Mouse (Mus musculus): Measurements from ENCODE around the gene Emilin3. TPM values are rescaled to one million over a fixed set of nuclear protein-coding genes. Genes with fewer than 3 reads are reported as not detected.

The Emilin3 gene
- polyA plus RNA-seq, 1 experiment from 2014 or later, result 0.32 TPM

GRCm38 (mm10) chr2:160951595-160951994, 39.5 kb upstream of the Emilin3 start:
- Histone ChIP-seq H3K27me3 (ENCODE audit: control insufficient read depth, insufficient read depth, low read depth, low read length) (no peaks in the 10 kb centered on the region), H3K27ac (ENCODE audit: low read length) (no peak overlapping the region), H3K4me1 (ENCODE audit: control insufficient read depth, low read depth, low read length) (no peaks in the 10 kb centered on the region), H3K36me3 (ENCODE audit: control insufficient read depth, insufficient read depth) (peaks cover 10% of the 10 kb centered on the region), H3K9me3 (replicated peaks; ENCODE audit: control insufficient read depth, low read length) (no peaks in the 10 kb centered on the region), H3K4me2 (ENCODE audit: low read depth, low read length) (no peak overlapping the region), H3K4me3 (ENCODE audit: low read depth, low read length) (no peak overlapping the region), H3K9ac (ENCODE audit: low read depth, low read length) (no peak overlapping the region)
- 68% methylated on average over 4 of the region's 4 CpGs for WGBS (ENCODE audit: insufficient replicate concordance)
- no peak for ATAC-seq (ENCODE audit: low read depth)

GRCm38 (mm10) chr2:160942443-160942842, 30.3 kb upstream of the Emilin3 start:
- H3K27me3 ChIP-seq (ENCODE audit: control insufficient read depth, insufficient read depth, low read depth, low read length), result no peaks in the 10 kb centered on the region
- H3K4me1 ChIP-seq (ENCODE audit: control insufficient read depth, low read depth, low read length), result no peaks in the 10 kb centered on the region
- H3K9me3 ChIP-seq (replicated peaks; ENCODE audit: control insufficient read depth, low read length), result no peaks in the 10 kb centered on the region
- no peak for ATAC-seq (ENCODE audit: low read depth)
- no peak overlapping the region for H3K4me3 ChIP-seq (ENCODE audit: low read depth, low read length)
- H3K4me2 ChIP-seq (ENCODE audit: low read depth, low read length), result no peak overlapping the region
- H3K9ac ChIP-seq (ENCODE audit: low read depth, low read length), result no peak overlapping the region
- WGBS (ENCODE audit: insufficient replicate concordance), result 57% methylated on average over 3 of the region's 3 CpGs
- no peaks in the 10 kb centered on the region for H3K36me3 ChIP-seq (ENCODE audit: control insufficient read depth, insufficient read depth)
- H3K27ac ChIP-seq (ENCODE audit: low read length), result no peak overlapping the region

- Histone ChIP-seq H3K9ac (ENCODE audit: low read depth, low read length) (no peak overlapping the region), H3K4me2 (ENCODE audit: low read depth, low read length) (no peak overlapping the region), H3K36me3 (ENCODE audit: control insufficient read depth, insufficient read depth) (no peaks in the 10 kb centered on the region), H3K4me3 (ENCODE audit: low read depth, low read length) (no peak overlapping the region), H3K27me3 (ENCODE audit: control insufficient read depth, insufficient read depth, low read depth, low read length) (no peaks in the 10 kb centered on the region), H3K27ac (ENCODE audit: low read length) (no peak overlapping the region), H3K9me3 (replicated peaks; ENCODE audit: control insufficient read depth, low read length) (no peaks in the 10 kb centered on the region), H3K4me1 (ENCODE audit: control insufficient read depth, low read depth, low read length) (no peaks in the 10 kb centered on the region)
- WGBS (ENCODE audit: insufficient replicate concordance), result 62% methylated on average over 17 of the region's 17 CpGs
- no peak for ATAC-seq (ENCODE audit: low read depth)
Observed at GRCm38 (mm10) chr2:160940930-160941709, 29.0 kb upstream of the Emilin3 start.

GRCm38 (mm10) chr2:160934451-160934850, 22.3 kb upstream of the Emilin3 start:
- H3K9me3 ChIP-seq (replicated peaks; ENCODE audit: control insufficient read depth, low read length), result no peaks in the 10 kb centered on the region
- no peaks in the 10 kb centered on the region for H3K4me1 ChIP-seq (ENCODE audit: control insufficient read depth, low read depth, low read length)
- H3K4me2 ChIP-seq (ENCODE audit: low read depth, low read length), result no peak overlapping the region
- ATAC-seq (ENCODE audit: low read depth), result no peak
- no peak overlapping the region for H3K4me3 ChIP-seq (ENCODE audit: low read depth, low read length)
- H3K9ac ChIP-seq (ENCODE audit: low read depth, low read length), result no peak overlapping the region
- H3K27me3 ChIP-seq (ENCODE audit: control insufficient read depth, insufficient read depth, low read depth, low read length), result no peaks in the 10 kb centered on the region
- no peak overlapping the region for H3K27ac ChIP-seq (ENCODE audit: low read length)
- 47% methylated on average over 4 of the region's 4 CpGs for WGBS (ENCODE audit: insufficient replicate concordance)
- H3K36me3 ChIP-seq (ENCODE audit: control insufficient read depth, insufficient read depth), result no peaks in the 10 kb centered on the region

- no peak overlapping the region for H3K4me2 ChIP-seq (ENCODE audit: low read depth, low read length)
- no peaks in the 10 kb centered on the region for H3K27me3 ChIP-seq (ENCODE audit: control insufficient read depth, insufficient read depth, low read depth, low read length)
- WGBS (ENCODE audit: insufficient replicate concordance), result 46% methylated on average over 5 of the region's 5 CpGs
- no peak overlapping the region for H3K4me3 ChIP-seq (ENCODE audit: low read depth, low read length)
- H3K27ac ChIP-seq (ENCODE audit: low read length), result no peak overlapping the region
- H3K9ac ChIP-seq (ENCODE audit: low read depth, low read length), result no peak overlapping the region
- no peaks in the 10 kb centered on the region for H3K36me3 ChIP-seq (ENCODE audit: control insufficient read depth, insufficient read depth)
- no peaks in the 10 kb centered on the region for H3K9me3 ChIP-seq (replicated peaks; ENCODE audit: control insufficient read depth, low read length)
- ATAC-seq (ENCODE audit: low read depth), result no peak
- H3K4me1 ChIP-seq (ENCODE audit: control insufficient read depth, low read depth, low read length), result no peaks in the 10 kb centered on the region
Observed at GRCm38 (mm10) chr2:160933890-160934289, 21.8 kb upstream of the Emilin3 start.

- no peaks in the 10 kb centered on the region for H3K36me3 ChIP-seq (ENCODE audit: control insufficient read depth, insufficient read depth)
- WGBS (ENCODE audit: insufficient replicate concordance), result 67% methylated on average over 3 of the region's 3 CpGs
- no peak overlapping the region for H3K4me2 ChIP-seq (ENCODE audit: low read depth, low read length)
- no peak overlapping the region for H3K27ac ChIP-seq (ENCODE audit: low read length)
- no peak overlapping the region for H3K9ac ChIP-seq (ENCODE audit: low read depth, low read length)
- ATAC-seq (ENCODE audit: low read depth), result no peak
- no peak overlapping the region for H3K4me3 ChIP-seq (ENCODE audit: low read depth, low read length)
- H3K9me3 ChIP-seq (replicated peaks; ENCODE audit: control insufficient read depth, low read length), result no peaks in the 10 kb centered on the region
- no peaks in the 10 kb centered on the region for H3K4me1 ChIP-seq (ENCODE audit: control insufficient read depth, low read depth, low read length)
- no peaks in the 10 kb centered on the region for H3K27me3 ChIP-seq (ENCODE audit: control insufficient read depth, insufficient read depth, low read depth, low read length)
Observed at GRCm38 (mm10) chr2:160932981-160933380, 20.9 kb upstream of the Emilin3 start.

GRCm38 (mm10) chr2:160932325-160932724, 20.2 kb upstream of the Emilin3 start:
- Histone ChIP-seq H3K4me1 (ENCODE audit: control insufficient read depth, low read depth, low read length) (no peaks in the 10 kb centered on the region), H3K27ac (ENCODE audit: low read length) (no peak overlapping the region), H3K27me3 (ENCODE audit: control insufficient read depth, insufficient read depth, low read depth, low read length) (no peaks in the 10 kb centered on the region), H3K4me3 (ENCODE audit: low read depth, low read length) (no peak overlapping the region), H3K9ac (ENCODE audit: low read depth, low read length) (no peak overlapping the region), H3K9me3 (replicated peaks; ENCODE audit: control insufficient read depth, low read length) (no peaks in the 10 kb centered on the region), H3K4me2 (ENCODE audit: low read depth, low read length) (no peak overlapping the region), H3K36me3 (ENCODE audit: control insufficient read depth, insufficient read depth) (no peaks in the 10 kb centered on the region)
- ATAC-seq (ENCODE audit: low read depth), result no peak
- WGBS (ENCODE audit: insufficient replicate concordance), result 73% methylated on average over 8 of the region's 8 CpGs

GRCm38 (mm10) chr2:160931378-160931777, 19.2 kb upstream of the Emilin3 start:
- Histone ChIP-seq H3K4me1 (ENCODE audit: control insufficient read depth, low read depth, low read length) (no peaks in the 10 kb centered on the region), H3K9ac (ENCODE audit: low read depth, low read length) (no peak overlapping the region), H3K4me2 (ENCODE audit: low read depth, low read length) (no peak overlapping the region), H3K9me3 (replicated peaks; ENCODE audit: control insufficient read depth, low read length) (no peaks in the 10 kb centered on the region), H3K27me3 (ENCODE audit: control insufficient read depth, insufficient read depth, low read depth, low read length) (no peaks in the 10 kb centered on the region), H3K27ac (ENCODE audit: low read length) (no peak overlapping the region), H3K4me3 (ENCODE audit: low read depth, low read length) (no peak overlapping the region), H3K36me3 (ENCODE audit: control insufficient read depth, insufficient read depth) (no peaks in the 10 kb centered on the region)
- ATAC-seq (ENCODE audit: low read depth), result no peak
- WGBS (ENCODE audit: insufficient replicate concordance), result 67% methylated on average over 5 of the region's 5 CpGs

- WGBS (ENCODE audit: insufficient replicate concordance), result 60% methylated on average over 9 of the region's 9 CpGs
- no peak overlapping the region for H3K4me3 ChIP-seq (ENCODE audit: low read depth, low read length)
- H3K36me3 ChIP-seq (ENCODE audit: control insufficient read depth, insufficient read depth), result no peaks in the 10 kb centered on the region
- H3K4me1 ChIP-seq (ENCODE audit: control insufficient read depth, low read depth, low read length), result no peaks in the 10 kb centered on the region
- no peak overlapping the region for H3K4me2 ChIP-seq (ENCODE audit: low read depth, low read length)
- H3K27ac ChIP-seq (ENCODE audit: low read length), result no peak overlapping the region
- no peak for ATAC-seq (ENCODE audit: low read depth)
- H3K27me3 ChIP-seq (ENCODE audit: control insufficient read depth, insufficient read depth, low read depth, low read length), result no peaks in the 10 kb centered on the region
- no peaks in the 10 kb centered on the region for H3K9me3 ChIP-seq (replicated peaks; ENCODE audit: control insufficient read depth, low read length)
- H3K9ac ChIP-seq (ENCODE audit: low read depth, low read length), result no peak overlapping the region
Observed at GRCm38 (mm10) chr2:160925203-160925602, 13.1 kb upstream of the Emilin3 start.

All from liver, embryonic 16.5 days (tissue).